Mouse (Mus musculus) liver, embryonic 12.5 days (tissue): ENCODE measurements around the gene Kctd10. TPM values are rescaled to one million over a fixed set of nuclear protein-coding genes. Genes with fewer than 3 reads are reported as not detected.

ENCODE experiments used
- ATAC-seq: fragments of 200-750 bp; cut with Nextera tagmentation; 2 replicates; pipeline ENCODE4 v1.8.0; 2017; ENCODE audit warnings: moderate number of reproducible peaks, mild to moderate bottlenecking, moderate library complexity
- H3K27ac ChIP-seq: fragments of 300-500 bp; sonication (generic); 2 replicates; pipeline ENCODE4 v1.5.1; 2016; ENCODE audit warnings: mild to moderate bottlenecking
- H3K27me3 ChIP-seq: fragments of 300-500 bp; sonication (generic); replicated peaks from 2 replicates; pipeline ENCODE4 v1.6.1; 2016; ENCODE audit warnings: mild to moderate bottlenecking, moderate library complexity
- H3K36me3 ChIP-seq: fragments of 300-500 bp; sonication (generic); 2 replicates; pipeline ENCODE4 v1.6.1; 2016; ENCODE audit warnings: mild to moderate bottlenecking, moderate library complexity
- H3K4me1 ChIP-seq: fragments of 300-500 bp; sonication (generic); 2 replicates; pipeline ENCODE4 v1.6.1; 2016
- H3K4me2 ChIP-seq: fragments of 300-500 bp; sonication (generic); 2 replicates; pipeline ENCODE4 v1.6.1; 2016; ENCODE audit warnings: mild to moderate bottlenecking, moderate library complexity
- H3K4me3 ChIP-seq: fragments of 300-500 bp; sonication (generic); 2 replicates; pipeline ENCODE4 v1.5.1; 2016; ENCODE audit warnings: mild to moderate bottlenecking, moderate library complexity
- H3K9ac ChIP-seq: fragments of 300-500 bp; sonication (generic); 2 replicates; pipeline ENCODE4 v1.6.1; 2016; ENCODE audit warnings: mild to moderate bottlenecking, moderate library complexity
- H3K9me3 ChIP-seq: fragments of 300-500 bp; sonication (generic); replicated peaks from 2 replicates; pipeline ENCODE4 v1.6.1; 2016; ENCODE audit warnings: mild to moderate bottlenecking, moderate library complexity
- WGBS: fragments of 180-500 bp; shearing (Covaris S2); methylation state at CpG from one replicate; pipeline ENCODE4 v1.1.7; 2016; ENCODE audit not compliant: insufficient replicate concordance; 5-methylcytosine and 5-hydroxymethylcytosine counted together
- polyA plus RNA-seq: library from polyadenylated mRNA; unstranded; fragments of >200 nt; fragmentation: Nextera tagmentation; extraction: Ambion mirVana; gene quantifications from 2 replicates; pipeline ENCODE4 v1.2.1, GENCODE M21; 2016

The Kctd10 gene
- polyA plus RNA-seq, 1 experiment from 2014 or later: 36.2 TPM

DNA sequence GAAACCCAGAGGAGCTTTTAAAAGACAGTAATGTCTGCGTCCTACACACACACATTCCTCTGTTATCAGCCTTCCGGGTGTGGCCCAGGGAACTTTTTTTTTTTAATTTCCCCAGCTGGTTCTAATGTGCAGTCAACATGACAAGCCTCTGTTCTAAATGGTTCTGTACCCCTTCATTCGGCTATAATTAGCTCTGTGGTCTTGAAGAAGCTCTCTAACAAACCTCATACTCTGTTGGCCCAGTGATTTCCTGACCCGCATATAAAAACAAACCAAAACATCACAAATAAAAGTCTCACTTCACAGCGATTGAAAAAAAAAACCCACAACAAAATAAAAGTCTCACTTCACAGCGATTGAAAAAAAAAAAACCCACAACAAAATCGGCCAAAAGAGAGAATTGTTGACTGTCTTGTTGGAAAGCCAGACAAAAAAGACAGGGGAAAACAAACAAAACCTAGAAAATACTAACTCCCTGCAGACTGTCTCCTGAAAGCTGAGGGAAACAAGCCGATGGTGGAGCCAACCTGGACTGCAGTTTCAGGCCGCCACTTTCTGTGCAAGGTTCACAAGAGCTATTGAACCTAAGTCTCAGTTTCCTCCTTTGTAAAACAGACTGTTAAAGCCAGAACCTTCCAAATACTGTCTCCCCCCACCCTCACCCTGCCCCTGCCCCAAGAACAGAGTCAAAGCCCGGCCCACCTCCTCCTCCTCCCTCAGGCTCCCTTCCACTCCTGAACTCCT lies 2.0 kb downstream of the Kctd10 start:
- Histone ChIP-seq H3K9ac (peak overlapping the region; percentile 51), H3K4me3 (peak overlapping the region; percentile 87), H3K27ac (peak overlapping the region; percentile 93), H3K9me3 (no peaks in the 10 kb centered on the region), H3K4me1 (peaks cover 84% of the 10 kb centered on the region), H3K4me2 (peak overlapping the region; percentile 96), H3K27me3 (no peaks in the 10 kb centered on the region), H3K36me3 (peaks cover 36% of the 10 kb centered on the region)
- ATAC-seq: no peak
- WGBS: 20% methylated on average over 10 of the region's 10 CpGs

DNA sequence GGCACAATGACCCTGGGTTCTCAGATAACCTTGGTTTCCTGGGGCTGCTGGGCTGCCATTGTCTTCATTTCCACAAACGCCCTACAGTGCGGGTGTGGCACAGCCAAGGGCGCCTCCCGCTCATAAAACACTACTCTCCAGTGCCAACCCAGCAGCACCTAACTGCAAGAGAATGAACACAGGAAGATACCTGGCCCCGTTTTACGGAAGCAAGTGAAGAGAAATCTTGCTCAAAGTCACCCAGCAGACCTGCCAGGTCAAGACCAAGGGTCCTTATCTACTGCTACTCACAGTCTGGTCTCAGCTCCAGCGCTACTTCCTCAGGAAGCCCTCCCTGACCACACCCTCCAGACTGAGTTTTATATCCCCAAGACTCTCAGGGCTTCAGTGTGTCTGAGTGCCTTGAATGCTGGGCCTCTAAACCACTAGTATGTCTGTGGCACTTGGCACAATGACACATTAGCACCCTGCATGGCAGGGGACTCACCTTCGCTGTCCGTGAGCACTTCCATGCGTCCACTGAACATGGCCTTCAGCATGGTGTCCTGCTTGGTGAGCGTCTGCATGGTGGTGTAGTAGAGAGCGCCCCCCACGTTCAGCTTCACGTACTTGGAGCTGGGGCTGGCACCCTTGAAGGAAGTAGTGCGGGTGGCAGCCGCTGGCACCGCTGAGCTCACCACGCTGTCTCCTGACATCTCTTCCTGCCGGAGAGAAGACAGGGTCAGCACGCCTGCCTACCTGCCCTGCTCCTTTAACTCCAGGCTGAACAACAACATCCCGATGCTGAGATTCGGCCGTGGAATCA lies 5.7 kb downstream of the Kctd10 start:
- Histone ChIP-seq H3K9me3 (no peaks in the 10 kb centered on the region), H3K36me3 (peaks cover 50% of the 10 kb centered on the region), H3K4me1 (peaks cover 100% of the 10 kb centered on the region), H3K27ac (peak overlapping the region; percentile 52), H3K4me2 (peak overlapping the region; percentile 52), H3K9ac (peak overlapping the region; percentile 15; the same call in 1 of the 2 replicates), H3K27me3 (no peaks in the 10 kb centered on the region), H3K4me3 (0 out of 2 replicates have a peak overlapping the region, but pooled peaks have one; percentile 2)
- peak; percentile 53 for ATAC-seq
- 29% methylated on average over 23 of the region's 23 CpGs for WGBS

DNA sequence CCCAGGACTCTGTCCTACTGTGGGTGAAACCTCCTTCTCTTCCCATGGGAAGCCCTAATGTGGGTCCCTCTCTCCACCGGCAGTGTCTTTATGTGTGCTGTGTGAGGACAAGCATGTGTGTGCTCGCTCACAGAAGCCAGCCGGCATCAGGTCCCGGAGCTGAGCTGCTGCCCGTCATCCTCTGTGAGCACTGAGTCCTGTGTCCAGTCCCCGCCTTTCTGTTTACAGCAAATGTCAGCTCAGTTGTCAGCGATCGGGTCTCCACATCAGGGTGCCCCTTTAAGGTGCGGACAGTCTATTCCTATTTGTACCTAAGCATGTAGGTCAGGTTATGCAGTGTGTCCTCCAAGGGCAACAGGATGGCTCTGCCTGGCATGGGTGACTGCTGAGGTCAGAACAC lies 6.7 kb downstream of the Kctd10 start:
- H3K36me3 ChIP-seq: peaks cover 60% of the 10 kb centered on the region
- H3K27ac ChIP-seq: 0 out of 2 replicates have a peak overlapping the region, but pooled peaks have one; percentile 52
- 83% methylated on average over 9 of the region's 9 CpGs for WGBS
- no peak for ATAC-seq
- H3K27me3 ChIP-seq: no peaks in the 10 kb centered on the region
- no peak overlapping the region for H3K4me2 ChIP-seq
- no peak overlapping the region for H3K9ac ChIP-seq
- H3K9me3 ChIP-seq: no peaks in the 10 kb centered on the region
- H3K4me3 ChIP-seq: no peak overlapping the region
- H3K4me1 ChIP-seq: peaks cover 91% of the 10 kb centered on the region

- Histone ChIP-seq H3K4me2 (no peak overlapping the region), H3K36me3 (peaks cover 64% of the 10 kb centered on the region), H3K4me3 (no peak overlapping the region), H3K27me3 (no peaks in the 10 kb centered on the region), H3K9me3 (no peaks in the 10 kb centered on the region), H3K27ac (peak overlapping the region; percentile 77; the same call in 1 of the 2 replicates), H3K4me1 (peaks cover 87% of the 10 kb centered on the region), H3K9ac (no peak overlapping the region)
- WGBS: 80% methylated on average over 11 of the region's 11 CpGs
- no peak for ATAC-seq
These were observed 7.1 kb downstream of the Kctd10 start for GRCm38 (mm10) chr5:114373174-114373573.

DNA sequence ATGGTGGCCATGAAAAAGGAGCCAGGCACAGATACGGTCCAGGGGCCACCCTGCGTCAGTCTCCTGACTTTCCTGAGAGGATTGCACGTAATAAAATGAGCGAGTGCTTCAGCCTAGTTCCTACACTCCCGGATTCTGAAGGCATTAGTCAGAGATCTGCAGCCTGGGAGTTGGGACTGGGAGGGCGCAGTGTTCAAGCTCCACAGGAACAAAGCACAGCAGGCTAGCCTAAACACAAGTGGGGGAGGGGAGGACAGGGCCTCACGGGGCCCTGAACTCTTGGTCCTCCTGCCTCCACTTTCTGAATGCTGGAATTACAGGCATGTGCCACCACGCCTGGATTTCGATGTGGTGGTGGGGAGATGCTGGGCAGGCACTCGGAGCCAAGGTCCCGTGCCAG lies 7.7 kb downstream of the Kctd10 start:
- Histone ChIP-seq H3K4me2 (peak overlapping the region; percentile 60), H3K27me3 (no peaks in the 10 kb centered on the region), H3K4me3 (no peak overlapping the region), H3K4me1 (peaks cover 81% of the 10 kb centered on the region), H3K36me3 (peaks cover 70% of the 10 kb centered on the region), H3K9me3 (no peaks in the 10 kb centered on the region), H3K27ac (peak overlapping the region; percentile 77), H3K9ac (no peak overlapping the region)
- ATAC-seq: no peak
- WGBS: 56% methylated on average over 11 of the region's 11 CpGs

DNA sequence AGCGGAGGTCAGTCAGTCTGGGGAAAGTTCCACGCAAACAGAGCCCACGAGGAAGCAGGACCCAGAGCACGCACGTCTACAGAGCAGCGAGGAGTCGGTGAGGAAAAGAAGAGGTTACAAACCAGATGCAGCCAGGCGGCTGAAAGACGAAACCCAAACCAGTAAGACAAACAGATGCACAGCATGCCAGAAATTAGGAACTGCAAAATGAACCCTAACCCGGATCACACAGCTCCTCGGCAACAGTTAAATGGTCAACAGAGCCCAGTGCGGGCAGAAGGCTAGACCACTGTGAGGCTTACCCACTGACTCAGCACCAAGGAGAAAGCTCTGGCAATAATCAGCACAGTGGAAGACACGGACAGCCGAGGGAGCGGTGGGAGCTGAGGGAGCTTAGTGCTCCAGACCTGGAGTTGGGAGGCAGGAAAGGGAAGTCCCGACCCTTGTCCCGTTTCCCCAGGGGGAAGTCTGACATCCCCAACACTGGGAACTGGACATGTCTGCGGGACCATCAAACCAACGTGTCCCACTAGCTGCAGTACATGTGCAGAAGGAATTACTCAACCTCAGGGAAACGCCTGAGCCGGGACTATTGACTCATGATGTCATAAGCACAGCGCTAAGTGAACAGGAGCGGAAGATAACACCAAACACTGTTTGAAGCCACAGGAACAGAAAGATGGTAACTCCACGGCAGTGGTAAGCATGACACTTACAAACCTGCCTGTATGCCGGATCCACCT lies 8.4 kb downstream of the Kctd10 start:
- ATAC-seq: 0 out of 2 replicates have a peak, but pooled peaks have one; percentile 8
- Histone ChIP-seq H3K4me1 (peaks cover 74% of the 10 kb centered on the region), H3K27me3 (no peaks in the 10 kb centered on the region), H3K36me3 (peaks cover 77% of the 10 kb centered on the region), H3K27ac (peak overlapping the region; percentile 77), H3K4me2 (peak overlapping the region; percentile 60), H3K4me3 (peak overlapping the region; percentile 23), H3K9ac (peak overlapping the region; percentile 46), H3K9me3 (no peaks in the 10 kb centered on the region)
- 21% methylated on average over 25 of the region's 25 CpGs for WGBS

DNA sequence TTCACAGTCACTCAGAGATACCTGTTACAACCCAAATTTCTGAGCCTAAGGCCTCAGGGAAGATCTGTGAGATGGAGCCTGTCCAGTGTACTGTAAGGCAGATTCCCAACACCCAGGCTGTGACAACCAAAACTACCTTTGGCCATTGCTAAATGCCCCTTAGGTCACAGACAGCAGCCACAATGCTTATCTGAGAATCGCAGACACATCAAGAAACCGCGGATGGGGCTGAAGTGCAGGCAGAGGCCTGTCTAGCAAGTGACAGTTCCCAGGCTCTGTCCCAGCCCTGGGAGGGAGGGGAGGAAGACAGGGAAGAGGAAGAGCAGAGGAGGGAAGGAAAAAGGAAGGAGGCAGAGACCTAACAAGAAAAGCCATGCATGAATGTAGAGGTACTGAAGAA lies 9.0 kb downstream of the Kctd10 start:
- Histone ChIP-seq H3K4me3 (peak overlapping the region; percentile 23), H3K9ac (peak overlapping the region; percentile 46), H3K4me2 (peak overlapping the region; percentile 60), H3K27me3 (no peaks in the 10 kb centered on the region), H3K4me1 (peaks cover 69% of the 10 kb centered on the region), H3K9me3 (no peaks in the 10 kb centered on the region), H3K36me3 (peaks cover 83% of the 10 kb centered on the region), H3K27ac (peak overlapping the region; percentile 77)
- ATAC-seq: peak; percentile 77
- WGBS: 2% methylated on average over 3 of the region's 3 CpGs

GRCm38 (mm10) chr5:114370371-114370776 lies 9.9 kb downstream of the Kctd10 start:
- H3K4me2 ChIP-seq: peak overlapping the region; percentile 60; the same call in 1 of the 2 replicates
- peak overlapping the region; percentile 77 for H3K27ac ChIP-seq
- no peak overlapping the region for H3K4me3 ChIP-seq
- peaks cover 59% of the 10 kb centered on the region for H3K4me1 ChIP-seq
- ATAC-seq: no peak
- 51% methylated on average over 9 of the region's 9 CpGs for WGBS
- no peaks in the 10 kb centered on the region for H3K27me3 ChIP-seq
- H3K9me3 ChIP-seq: no peaks in the 10 kb centered on the region
- peaks cover 84% of the 10 kb centered on the region for H3K36me3 ChIP-seq
- H3K9ac ChIP-seq: peak overlapping the region; percentile 46; the same call in 1 of the 2 replicates

GRCm38 (mm10) chr5:114369921-114370320 lies 10.4 kb downstream of the Kctd10 start:
- Histone ChIP-seq H3K9me3 (no peaks in the 10 kb centered on the region), H3K4me3 (no peak overlapping the region), H3K27ac (peak overlapping the region; percentile 52), H3K9ac (no peak overlapping the region), H3K27me3 (no peaks in the 10 kb centered on the region), H3K4me2 (no peak overlapping the region), H3K36me3 (peaks cover 85% of the 10 kb centered on the region), H3K4me1 (peaks cover 54% of the 10 kb centered on the region)
- 90% methylated on average over 9 of the region's 9 CpGs for WGBS
- no peak for ATAC-seq

- no peak for ATAC-seq
- no peak overlapping the region for H3K9ac ChIP-seq
- H3K4me2 ChIP-seq: no peak overlapping the region
- H3K27me3 ChIP-seq: no peaks in the 10 kb centered on the region
- peaks cover 45% of the 10 kb centered on the region for H3K4me1 ChIP-seq
- no peaks in the 10 kb centered on the region for H3K9me3 ChIP-seq
- H3K4me3 ChIP-seq: no peak overlapping the region
- H3K36me3 ChIP-seq: peaks cover 85% of the 10 kb centered on the region
- H3K27ac ChIP-seq: no peak overlapping the region
- WGBS: 84% methylated on average over 16 of the region's 16 CpGs
These were observed 11.4 kb downstream of the Kctd10 start for GRCm38 (mm10) chr5:114368803-114369496.

- H3K36me3 ChIP-seq: peaks cover 85% of the 10 kb centered on the region
These were observed 12.2 kb downstream of the Kctd10 start for GRCm38 (mm10) chr5:114368121-114368520.

More at GRCm38 (mm10) chr5:114368121-114368520, 12.2 kb downstream of the Kctd10 start:
- Histone ChIP-seq H3K9ac (no peak overlapping the region), H3K4me2 (no peak overlapping the region), H3K9me3 (no peaks in the 10 kb centered on the region), H3K27ac (no peak overlapping the region), H3K4me3 (no peak overlapping the region), H3K4me1 (peaks cover 36% of the 10 kb centered on the region), H3K27me3 (no peaks in the 10 kb centered on the region)
- no peak for ATAC-seq
- 85% methylated on average over 14 of the region's 14 CpGs for WGBS
